Mouse (Mus musculus) embryo, embryonic 9.5 days (tissue): ENCODE results near the gene Lrp2bp.

Source experiments
- DNase-seq: peaks from one replicate; pipeline ENCODE4 v3.0.0-alpha.2; 2017; ENCODE audit errors: extremely low spot score

Lrp2bp gene

DNA sequence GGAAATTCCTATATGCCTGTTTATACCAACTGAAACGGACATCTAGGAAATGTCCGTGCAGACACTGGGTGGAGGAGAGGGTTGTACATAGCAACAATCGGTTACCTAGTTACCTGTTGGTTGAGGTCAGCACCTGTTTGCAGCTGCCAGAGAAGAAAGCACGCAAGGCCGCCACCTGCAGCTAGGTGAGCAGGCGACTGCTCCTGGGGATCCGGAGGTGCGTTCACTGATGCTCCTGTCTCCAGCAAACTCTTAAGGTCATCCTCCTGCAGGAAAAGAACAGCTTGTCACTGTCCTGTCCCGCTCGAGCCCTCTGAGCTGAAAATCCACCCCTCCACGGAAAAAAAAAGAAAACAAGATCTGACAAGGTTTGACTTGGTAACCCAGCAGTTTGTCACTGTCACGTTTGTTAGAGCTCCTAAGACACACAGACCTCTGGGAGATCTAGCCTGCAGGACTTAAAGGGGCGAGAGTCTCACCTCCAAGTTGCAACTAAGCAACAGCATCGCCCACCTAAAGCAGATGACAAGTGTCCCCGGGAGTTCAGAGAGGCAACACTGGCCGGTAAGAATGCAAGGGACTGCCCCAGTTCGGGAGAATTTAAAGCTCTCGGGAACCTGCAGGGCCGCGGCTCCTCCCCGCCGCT is at the start of gene Lrp2bp:
TSS of gene Lrp2bp (plus strand) at position 166 of the 646 bp plus-strand sequence.
- DNase-seq, result no peak

DNA sequence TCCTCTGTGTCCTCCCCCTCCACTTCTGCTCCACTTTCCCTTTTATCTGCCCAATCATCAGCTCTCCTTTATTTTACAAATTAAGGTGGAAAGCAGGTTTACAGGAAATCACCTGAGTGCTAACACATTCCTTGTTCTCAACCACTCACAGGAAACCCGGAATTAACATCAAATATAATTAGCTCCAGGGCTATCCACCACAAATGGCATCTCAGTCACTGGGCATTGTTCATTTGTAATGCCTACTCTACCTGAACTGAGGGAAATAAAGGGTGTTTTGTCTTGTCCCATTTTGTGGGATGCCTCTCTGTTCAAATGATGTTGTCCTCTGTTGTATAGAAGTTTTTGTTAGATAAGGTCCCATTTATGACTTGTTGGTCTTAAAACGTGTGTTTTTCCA is 48.5 kb upstream of the Lrp2bp start:
- DNase-seq, result no peak

DNA sequence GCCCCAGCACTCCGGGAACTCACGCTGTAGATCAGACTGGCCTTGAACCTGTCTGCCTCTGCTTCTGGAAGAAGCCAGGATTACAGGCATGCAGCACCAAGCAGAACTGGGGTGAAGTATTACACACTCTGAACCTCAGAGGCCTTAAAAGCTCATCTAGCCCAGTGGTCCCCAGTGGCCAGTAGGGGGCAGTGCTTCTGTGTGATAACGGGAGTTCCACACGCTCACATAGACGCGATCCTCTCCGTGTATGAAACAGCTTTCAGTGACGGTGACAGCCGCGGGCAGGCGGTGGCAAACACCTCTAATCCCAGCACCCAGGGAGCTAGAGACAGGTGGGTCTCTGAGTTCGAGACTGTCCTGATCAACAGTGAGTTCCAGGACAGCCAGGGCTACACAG is 28.2 kb upstream of the Lrp2bp start:
- no peak for DNase-seq

DNA sequence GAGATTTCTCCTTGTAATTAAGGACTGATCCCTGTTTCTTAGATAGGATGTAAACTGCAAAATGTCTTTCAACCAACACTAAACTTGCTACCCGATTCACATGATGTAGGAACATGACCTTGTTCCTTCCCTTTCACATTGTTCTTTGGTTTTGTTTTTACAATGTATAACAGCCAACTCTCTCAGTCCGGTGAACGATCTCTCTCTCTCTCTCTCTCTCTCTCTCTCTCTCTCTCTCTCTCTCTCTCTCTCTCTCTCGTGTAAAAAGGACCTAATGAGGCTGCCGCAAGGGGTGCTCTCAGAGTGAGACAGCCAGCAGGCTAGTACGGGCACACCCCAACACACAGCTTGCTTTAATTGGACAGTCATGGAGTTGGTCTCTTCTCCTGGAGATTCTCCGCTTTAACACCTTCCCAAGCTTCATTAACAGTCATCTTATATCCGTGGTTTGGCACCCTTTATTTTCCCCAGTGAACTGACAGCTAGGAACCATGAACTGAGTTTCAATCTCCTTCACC is 25.1 kb upstream of the Lrp2bp start:
- DNase-seq, result peak; percentile 9

DNA sequence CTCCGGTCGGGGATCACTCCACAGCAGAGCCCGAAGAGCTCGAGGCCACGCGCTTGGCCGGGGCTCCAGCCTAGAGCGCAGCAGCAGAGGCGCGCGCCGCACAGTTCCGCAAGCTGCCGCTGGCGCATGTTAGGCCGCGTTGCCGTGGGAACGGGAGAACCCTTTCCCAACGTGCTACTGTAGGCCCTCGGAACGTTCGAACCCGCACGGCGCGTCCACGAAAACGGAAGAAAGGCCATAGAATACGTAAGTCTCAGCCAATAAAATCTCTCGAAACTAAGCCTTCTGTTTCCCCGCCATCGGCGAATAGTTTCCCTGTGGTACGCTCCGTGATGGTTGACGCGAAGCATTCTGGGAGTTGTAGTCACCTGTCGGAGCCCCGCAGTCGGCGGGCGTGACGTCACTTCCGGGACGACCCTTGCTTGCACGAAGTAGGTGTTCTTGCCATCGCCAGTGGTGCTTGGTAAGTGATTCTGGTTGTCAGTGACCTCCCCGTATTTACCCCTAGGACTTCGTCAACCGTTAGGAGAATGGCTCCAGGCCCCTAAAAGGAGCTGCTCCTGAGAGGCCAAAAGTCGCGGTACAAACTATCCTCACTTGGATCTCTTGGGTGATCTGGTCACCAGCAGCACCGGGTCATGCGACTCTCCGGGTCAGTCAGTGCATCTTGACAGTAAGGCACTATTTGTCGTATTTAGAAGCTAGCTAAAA is 23.8 kb upstream of the Lrp2bp start, which contains the start of the genes 1700029J07Rik and Ufsp2:
TSS of gene 1700029J07Rik (minus strand) at position 127 of the 711 bp plus-strand sequence.
TSS of gene Ufsp2 (plus strand) at position 403 of the 711 bp plus-strand sequence.
- DNase-seq, result peak; percentile 95

DNA sequence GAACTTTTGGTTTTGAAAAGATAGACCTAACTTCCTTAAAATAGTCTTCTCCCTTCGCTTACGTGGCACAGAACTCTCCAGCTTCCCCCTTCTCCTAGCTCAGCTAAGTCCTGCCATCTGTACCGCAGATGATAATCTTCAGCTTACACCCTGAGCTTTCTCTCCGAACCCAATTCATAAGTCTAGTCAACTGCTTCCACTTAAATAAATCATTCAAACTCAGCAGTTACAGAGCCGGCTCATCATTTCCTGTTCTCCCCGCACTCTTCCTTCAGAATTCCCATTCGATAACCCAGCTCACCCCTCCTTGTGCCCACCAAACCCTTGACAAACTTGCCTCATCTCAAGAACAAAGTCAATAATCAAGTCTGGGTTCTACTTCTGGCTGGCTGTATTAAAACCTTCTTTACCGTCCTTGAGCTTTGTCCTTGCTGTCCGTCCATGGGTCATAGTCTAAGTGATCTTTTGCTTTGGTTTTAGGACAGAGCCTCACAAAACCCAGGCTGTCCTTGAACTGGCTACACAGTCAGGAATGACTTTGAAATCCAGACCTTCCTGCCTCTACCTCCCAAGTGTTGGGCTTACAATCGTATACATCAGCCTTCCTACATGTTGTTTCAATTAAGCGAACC is 23.1 kb upstream of the Lrp2bp start:
- no peak for DNase-seq

DNA sequence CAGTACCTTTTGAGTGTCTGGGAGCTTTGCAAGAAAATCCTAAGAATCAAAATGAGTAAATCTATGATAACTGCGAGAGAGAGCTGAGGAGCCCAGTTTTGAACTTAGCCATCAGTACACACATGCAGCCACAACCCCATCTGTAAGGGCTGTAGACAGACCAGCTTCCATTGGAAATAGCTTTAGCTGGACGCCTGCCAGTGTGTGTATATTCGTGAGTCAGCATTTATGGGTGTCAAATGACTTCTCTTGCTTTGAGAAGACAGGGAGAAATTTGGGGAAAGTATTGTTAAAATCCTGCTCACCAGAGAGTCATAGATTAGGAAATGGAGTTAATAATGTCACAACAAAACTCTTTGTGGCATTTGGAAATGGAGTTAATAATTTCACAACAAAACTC is 12.4 kb upstream of the Lrp2bp start:
- DNase-seq, result no peak

DNA sequence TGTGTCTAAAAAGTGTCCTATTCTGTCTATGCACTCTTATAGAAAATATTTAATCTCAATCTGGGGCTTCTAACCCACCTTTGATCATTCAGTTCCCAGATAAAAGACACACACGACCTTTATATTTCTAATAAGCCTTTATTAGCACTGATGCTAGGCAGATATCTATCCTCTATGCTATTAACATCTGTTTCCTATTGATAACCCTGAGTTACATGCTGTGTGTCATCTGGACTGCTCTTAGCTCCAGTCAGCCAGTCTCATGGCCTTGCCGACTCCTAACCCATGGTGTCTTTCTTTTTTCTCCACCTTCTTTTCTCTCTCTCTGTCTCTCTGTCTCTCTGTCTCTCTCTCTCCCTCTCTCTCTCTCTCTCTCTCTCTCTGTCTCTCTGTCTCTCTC is 10.9 kb upstream of the Lrp2bp start:
- DNase-seq, result no peak

DNA sequence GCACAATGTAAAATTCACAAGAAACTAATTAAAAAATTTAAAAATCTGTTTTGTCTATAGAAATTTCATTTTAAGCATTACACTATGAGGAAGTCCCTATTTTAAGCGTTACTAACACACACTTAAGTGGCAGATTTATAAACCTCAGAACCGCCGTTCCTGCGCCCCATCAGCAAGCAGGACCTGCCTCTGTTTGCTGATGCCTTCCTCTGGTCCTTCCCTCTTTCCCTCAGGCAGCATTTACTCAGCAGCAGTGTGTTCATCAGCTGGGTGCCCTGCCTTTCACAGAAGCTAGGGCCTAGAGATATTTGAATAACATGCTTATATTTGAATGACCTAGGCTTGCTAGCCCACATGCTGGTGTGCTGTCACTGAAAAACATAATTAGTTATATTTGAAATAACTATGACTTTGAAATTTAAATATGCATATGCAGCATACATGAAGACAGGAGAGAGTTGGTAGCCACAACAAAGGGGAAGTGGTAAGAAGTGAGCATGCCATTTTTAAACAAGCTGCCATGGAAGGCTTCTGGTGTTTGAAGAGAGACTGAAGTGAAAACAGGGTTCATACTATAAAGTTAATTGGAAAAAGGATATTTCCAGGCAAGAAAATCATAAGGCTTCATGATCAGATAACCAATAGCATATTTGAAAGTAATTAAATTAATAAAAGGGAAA is 8.3 kb upstream of the Lrp2bp start:
- DNase-seq, result no peak

DNA sequence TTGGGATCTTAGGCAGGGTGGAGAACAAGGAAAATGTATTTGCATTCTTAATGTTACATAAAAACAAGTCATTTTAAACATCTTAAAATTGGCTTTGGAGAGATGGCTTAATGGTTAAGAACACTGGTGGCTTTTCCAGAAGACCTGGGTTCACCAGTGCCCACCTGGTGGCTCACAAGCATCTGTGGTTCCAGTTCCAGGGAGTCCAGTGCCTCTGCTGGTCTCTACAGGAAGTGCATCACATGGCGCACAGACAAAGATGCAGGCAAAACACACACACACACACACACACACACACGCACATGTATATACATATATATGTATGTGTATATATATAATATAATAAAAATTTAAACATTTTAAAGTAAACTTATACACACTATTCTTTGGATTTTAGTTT is 5.0 kb upstream of the Lrp2bp start:
- no peak for DNase-seq

DNA sequence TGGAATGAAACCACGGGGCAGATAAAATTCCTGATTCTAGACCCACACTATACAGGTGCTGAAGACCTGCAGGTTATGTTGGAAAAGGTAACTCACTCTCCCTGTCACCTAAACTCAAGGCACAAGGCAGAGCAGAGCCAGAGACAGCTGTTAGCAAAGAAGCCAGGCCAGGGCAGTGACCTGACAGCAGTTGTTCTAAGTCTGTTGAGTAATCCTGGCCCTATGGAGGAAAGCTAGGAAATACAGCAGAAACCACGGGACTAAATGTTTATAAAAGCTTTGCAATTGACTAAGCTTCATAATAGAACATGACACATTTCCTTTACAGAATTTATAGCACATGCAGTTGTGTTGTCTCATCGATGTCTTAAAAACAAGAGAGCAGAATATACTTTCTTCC is 3.5 kb upstream of the Lrp2bp start:
- DNase-seq, result no peak

DNA sequence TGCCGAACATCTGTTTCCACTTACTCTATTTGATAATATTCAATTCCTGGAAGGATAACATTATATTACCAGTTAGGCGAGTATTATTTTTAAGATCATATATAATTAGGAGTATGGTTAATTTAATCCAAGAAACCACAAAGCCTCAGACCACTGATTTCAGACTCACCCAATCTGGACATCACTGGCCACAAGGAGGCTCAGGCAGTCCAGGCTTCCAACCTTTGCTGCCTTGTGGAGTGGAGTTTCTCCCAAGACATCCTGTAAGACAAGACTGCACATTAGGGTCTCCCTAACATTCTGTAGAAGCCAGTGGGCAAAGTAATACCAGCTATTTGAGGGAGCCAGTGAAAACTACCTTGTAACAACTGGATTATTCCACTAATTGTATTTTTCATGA is 875 bp upstream of the Lrp2bp start:
- DNase-seq, result no peak

DNA sequence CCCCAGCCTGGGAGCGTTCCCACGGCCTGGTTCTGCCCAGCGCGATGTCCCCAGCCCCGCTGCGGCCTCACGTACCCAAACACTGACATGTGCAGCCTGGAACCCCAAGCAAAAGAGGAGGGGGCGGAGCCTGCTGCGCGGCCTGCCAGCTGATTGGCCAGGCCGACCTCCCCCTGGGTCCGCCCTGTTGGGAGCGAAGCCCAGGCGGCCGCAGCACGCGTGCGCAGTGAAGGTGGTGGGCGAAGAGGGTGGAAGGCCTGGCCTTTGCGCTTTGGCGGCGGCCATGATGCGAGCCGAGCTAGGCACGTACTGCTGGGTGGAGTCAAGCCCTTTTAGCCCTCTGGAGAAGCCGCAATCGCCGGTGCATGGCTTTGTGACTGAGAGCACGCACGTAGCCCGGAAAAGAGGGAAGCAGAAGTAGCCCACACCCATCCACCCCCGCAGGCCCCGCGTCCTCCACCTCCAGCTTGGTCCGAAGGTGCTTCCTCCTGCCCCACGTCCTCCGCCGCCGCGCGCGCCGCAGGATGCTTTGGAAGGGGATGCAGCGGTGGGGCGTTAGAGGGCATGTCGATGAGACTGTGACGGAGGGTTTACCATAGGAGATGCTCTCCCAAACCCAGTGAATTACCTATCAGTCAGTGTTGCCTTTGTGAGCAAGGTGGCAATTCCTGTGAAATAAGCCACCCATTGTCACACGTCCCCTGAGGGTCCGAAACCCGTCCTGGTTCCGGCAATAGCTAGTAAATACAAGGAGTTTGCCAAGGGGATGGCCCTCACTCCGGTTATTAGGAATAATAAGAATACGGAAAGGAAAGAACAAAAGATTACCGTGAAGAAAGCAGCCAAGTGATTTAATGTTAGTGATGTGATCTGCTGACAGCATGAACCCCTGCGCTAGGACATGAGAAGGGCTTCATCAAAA is 942 bp downstream of the Lrp2bp start:
- peak; percentile 98 for DNase-seq

DNA sequence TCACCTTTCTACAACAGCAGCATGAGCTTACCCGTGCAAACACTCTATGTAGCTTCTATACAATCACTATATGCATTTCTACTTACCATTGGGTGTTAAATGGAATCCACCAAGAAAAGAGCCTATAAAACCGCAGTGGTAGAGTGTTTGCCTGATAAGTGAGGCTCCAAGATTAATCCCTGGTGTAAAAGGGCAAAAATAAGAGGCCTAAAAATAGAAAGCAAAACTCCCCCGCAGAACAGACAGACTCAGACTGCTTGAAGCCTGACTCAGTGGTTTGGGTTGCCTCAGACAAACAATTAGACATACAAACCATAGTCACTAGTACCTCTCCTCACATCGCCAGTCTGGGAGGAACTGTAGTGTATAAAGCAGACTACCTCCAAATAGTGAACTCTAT is 6.5 kb downstream of the Lrp2bp start, which contains the start of gene Ankrd37:
TSS of gene Ankrd37 (minus strand) at position 112 of the 400 bp plus-strand sequence.
- no peak for DNase-seq

DNA sequence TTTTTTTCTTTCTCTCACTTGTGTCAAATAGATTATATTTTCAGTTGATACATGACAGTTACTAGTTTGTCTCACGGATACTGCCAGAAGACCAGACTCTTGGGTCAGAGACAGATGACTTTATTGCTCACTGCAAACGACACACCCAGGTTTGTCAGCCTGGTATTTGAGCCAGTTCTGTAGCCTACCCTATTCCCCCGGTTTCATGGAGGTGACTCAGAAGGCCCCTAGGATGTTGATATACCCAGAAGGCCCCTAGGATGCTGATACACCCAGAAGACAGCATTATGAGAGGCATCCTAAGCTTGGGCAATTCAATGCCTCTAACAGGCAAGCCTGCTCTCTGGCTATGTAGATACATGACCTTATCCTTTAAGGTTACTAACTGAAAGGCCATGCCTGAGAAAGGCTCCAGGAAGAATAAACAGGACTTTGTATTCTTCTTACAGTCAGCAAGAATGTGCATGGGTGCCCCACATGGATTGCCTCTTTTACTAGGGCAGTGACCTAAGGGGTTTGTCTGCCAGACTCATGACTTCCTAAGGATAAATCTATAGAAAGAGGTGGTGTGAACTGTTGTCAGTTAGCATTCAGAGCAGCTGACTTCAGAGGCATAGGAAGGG is 8.1 kb downstream of the Lrp2bp start:
- DNase-seq, result no peak

DNA sequence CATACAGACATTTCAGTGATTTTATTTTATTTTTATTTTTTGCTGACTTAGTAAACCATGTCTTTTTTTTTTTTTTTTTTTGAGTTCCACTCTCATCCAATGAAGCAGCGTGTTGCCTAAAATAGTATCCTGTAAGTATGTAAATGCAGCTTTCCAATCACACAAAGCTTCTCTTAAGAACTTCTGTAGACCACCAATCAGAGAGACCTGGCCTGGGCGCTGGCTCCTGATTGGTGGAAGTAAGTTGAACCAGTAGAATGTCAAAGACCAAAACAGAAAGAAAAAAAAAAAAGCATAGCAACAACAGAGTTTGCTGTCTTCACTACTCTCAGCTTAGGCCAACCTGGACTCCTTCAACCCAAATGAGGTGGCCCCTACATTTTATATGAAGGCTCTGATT is 11.2 kb downstream of the Lrp2bp start:
- DNase-seq, result no peak

DNA sequence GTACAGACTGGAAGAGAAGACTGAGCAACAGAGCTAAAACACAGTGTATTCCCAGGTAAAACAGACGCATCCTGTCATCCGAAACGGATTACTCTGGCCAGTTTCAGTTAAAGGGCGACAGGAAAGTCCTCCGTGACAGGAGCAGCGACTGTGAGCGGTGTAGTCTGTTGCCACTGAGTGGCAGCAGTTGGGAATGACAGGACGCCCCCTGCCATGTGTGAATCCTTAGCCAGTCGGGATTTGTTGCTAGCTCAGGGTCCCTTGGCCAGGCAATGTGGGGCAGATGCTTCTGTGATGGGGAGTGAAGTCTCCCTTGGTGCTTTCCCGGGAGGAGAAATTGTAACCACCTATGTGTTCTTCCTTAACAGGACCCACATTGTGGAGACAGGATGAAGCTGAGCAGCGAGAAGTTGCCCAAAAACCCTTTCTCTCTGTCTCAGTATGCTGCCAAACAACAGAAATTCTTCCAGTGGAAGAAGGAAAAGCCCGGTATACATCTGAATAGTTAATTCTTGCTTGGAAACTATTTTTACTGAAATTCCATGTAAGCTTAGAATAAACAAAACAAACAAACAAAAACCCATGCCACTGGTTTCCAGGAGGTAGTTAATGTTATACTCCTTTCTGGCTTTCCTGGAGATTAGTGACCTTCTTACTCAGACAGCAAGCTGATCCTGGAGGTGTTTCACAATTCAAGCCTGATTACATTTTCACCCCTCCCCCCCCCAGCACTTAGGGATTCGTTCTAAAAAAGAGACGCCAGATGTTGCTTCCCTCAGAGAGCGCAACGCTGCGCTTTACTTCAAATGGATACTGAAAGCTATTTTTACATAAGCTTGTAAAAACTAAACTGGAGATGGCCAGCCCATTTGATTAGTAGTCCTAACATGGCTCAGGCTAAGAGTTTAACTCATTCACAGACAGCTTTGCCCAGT is 11.9 kb downstream of the Lrp2bp start:
- DNase-seq, result peak; percentile 45

DNA sequence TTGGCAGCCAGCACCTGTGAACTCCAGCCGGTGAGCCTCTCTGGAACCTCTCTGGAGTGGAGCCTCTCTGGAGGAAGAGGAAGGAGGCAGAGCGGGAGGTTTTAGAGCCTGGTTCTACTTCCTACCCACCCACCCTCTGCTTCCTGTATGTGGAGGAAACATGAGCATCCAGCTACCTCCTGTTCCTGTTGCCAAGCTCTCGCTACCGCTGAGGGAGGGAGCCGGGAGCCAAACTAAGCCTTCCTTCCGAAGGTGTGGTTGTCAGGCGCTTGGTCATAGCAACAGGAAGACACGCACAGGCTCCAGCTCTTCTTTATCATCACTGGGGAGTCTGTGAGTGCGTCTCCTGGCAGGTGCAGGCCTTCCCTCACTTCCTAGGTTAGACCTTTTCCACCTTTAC is 23.1 kb downstream of the Lrp2bp start:
- DNase-seq, result no peak

DNA sequence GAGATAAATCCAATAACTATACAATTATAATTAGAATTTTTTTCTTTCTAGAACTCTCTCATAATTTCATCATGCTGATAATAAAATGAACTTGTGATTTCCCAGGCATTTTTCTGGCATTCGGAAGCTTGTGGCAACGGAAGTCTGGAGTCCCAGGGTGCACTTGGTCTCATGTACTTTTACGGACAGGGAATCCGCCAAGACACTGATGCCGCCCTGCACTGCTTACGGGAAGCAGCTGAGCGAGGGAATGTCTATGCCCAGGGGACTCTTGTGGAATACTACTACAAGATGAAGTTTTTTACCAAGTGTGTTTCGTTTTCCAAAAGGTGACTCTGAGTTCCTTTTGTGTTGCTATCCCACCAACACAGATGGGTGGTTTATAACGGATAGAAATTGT is 23.7 kb downstream of the Lrp2bp start:
- DNase-seq, result no peak
